Mouse (Mus musculus) midbrain, embryonic 16.5 days (tissue): ENCODE results near the gene Tex9. TPM values are rescaled to one million over a fixed set of nuclear protein-coding genes. Genes with fewer than 3 reads are reported as not detected.
A peak's percentile ranks its signal among the peaks of the same experiment; 100 is the strongest.

Experiments used
- ATAC-seq: fragments of 200-750 bp; cut with Nextera tagmentation; 2 replicates; pipeline ENCODE4 v1.8.0; 2017; ENCODE audit warnings: moderate TSS enrichment
- H3K27ac ChIP-seq: fragments of 300-500 bp; sonication (generic); 2 replicates; pipeline ENCODE4 v1.5.1; 2014; ENCODE audit warnings: mild to moderate bottlenecking, low read length, mixed read lengths
- H3K27me3 ChIP-seq: fragments of 300-500 bp; sonication (generic); 2 replicates; pipeline ENCODE4 v1.6.1; 2014; ENCODE audit warnings: low read depth, low read length, mixed read lengths; ENCODE audit not compliant: control insufficient read depth, insufficient read depth
- H3K36me3 ChIP-seq: fragments of 300-500 bp; sonication (generic); 2 replicates; pipeline ENCODE4 v1.6.1; 2014; ENCODE audit warnings: mild to moderate bottlenecking, low read length, moderate library complexity, mixed read lengths; ENCODE audit not compliant: control insufficient read depth, insufficient read depth
- H3K4me1 ChIP-seq: fragments of 300-500 bp; sonication (generic); 2 replicates; pipeline ENCODE4 v1.6.1; 2014; ENCODE audit warnings: mild to moderate bottlenecking, low read length, mixed read lengths; ENCODE audit not compliant: control insufficient read depth, insufficient read depth
- H3K4me2 ChIP-seq: fragments of 300-500 bp; sonication (generic); 2 replicates; pipeline ENCODE4 v1.6.1; 2014; ENCODE audit warnings: mild to moderate bottlenecking, low read length, mixed read lengths
- H3K4me3 ChIP-seq: fragments of 300-500 bp; sonication (generic); 2 replicates; pipeline ENCODE4 v1.5.1; 2014; ENCODE audit warnings: low read depth, mild to moderate bottlenecking, low read length, moderate library complexity, mixed read lengths
- H3K9ac ChIP-seq: fragments of 300-500 bp; sonication (generic); 2 replicates; pipeline ENCODE4 v1.6.1; 2014; ENCODE audit warnings: low read depth, low read length, mixed read lengths
- H3K9me3 ChIP-seq: fragments of 300-500 bp; sonication (generic); replicated peaks from 2 replicates; pipeline ENCODE4 v1.6.1; 2014; ENCODE audit warnings: mild to moderate bottlenecking, low read length, mixed read lengths; ENCODE audit not compliant: control insufficient read depth, poor library complexity, severe bottlenecking
- WGBS: fragments of 180-500 bp; shearing (Covaris S2); extraction: QIAGEN DNeasy Blood & Tissue Kit; methylation state at CpG from one replicate; pipeline ENCODE4 v1.1.7; 2014; 5-methylcytosine and 5-hydroxymethylcytosine counted together
- polyA plus RNA-seq: library from polyadenylated mRNA; unstranded; fragments of >200 nt; fragmentation: Nextera tagmentation; extraction: Ambion mirVana; gene quantifications from 2 replicates; pipeline ENCODE4 v1.2.1, GENCODE M21; 2015

The Tex9 gene
- 32.7 and 41.2 TPM in 2 replicates for polyA plus RNA-seq

- no peaks in the 10 kb centered on the region for H3K27me3 ChIP-seq
- H3K4me2 ChIP-seq: peak within 1 kb of the TSS; percentile 70
- no peaks in the 10 kb centered on the region for H3K9me3 ChIP-seq
- peak within 1 kb of the TSS; percentile 91 for H3K27ac ChIP-seq
- no peaks in the 10 kb centered on the region for H3K36me3 ChIP-seq
- ATAC-seq: peak; percentile 74
- WGBS: 3% methylated on average over 6 of the region's 6 CpGs
- H3K4me3 ChIP-seq: peak within 1 kb of the TSS; percentile 77
- H3K4me1 ChIP-seq: peaks cover 5% of the 10 kb centered on the region
- peak within 1 kb of the TSS; percentile 78 for H3K9ac ChIP-seq
Measured at GRCm38 (mm10) chr9:72492194-72492565, at the start of gene Tex9. Tex9 (minus strand) TSS chr9:72492212.

GRCm38 (mm10) chr9:72537086-72537485 lies 45.1 kb upstream of the Tex9 start:
- WGBS: 42% methylated on average over 1 of the region's 1 CpGs
- Histone ChIP-seq H3K27ac (no peak overlapping the region), H3K36me3 (no peaks in the 10 kb centered on the region), H3K27me3 (no peaks in the 10 kb centered on the region), H3K4me2 (no peak overlapping the region), H3K4me1 (peaks cover 4% of the 10 kb centered on the region; the same call in 1 of the 2 replicates), H3K9me3 (no peaks in the 10 kb centered on the region), H3K4me3 (no peak overlapping the region), H3K9ac (no peak overlapping the region)
- ATAC-seq: no peak

GRCm38 (mm10) chr9:72535394-72535793 lies 43.4 kb upstream of the Tex9 start:
- Histone ChIP-seq H3K9ac (no peak overlapping the region), H3K4me1 (peaks cover 12% of the 10 kb centered on the region), H3K27ac (no peak overlapping the region), H3K27me3 (no peaks in the 10 kb centered on the region), H3K9me3 (no peaks in the 10 kb centered on the region), H3K4me3 (no peak overlapping the region), H3K36me3 (no peaks in the 10 kb centered on the region), H3K4me2 (peak overlapping the region; percentile 36; the same call in 1 of the 2 replicates)
- no peak for ATAC-seq
- WGBS: 77% methylated on average over 3 of the region's 3 CpGs

- no peak overlapping the region for H3K27ac ChIP-seq
- no peak for ATAC-seq
- 85% methylated on average over 2 of the region's 2 CpGs for WGBS
- no peaks in the 10 kb centered on the region for H3K9me3 ChIP-seq
- peak overlapping the region; percentile 24 for H3K4me3 ChIP-seq
- no peaks in the 10 kb centered on the region for H3K36me3 ChIP-seq
- H3K27me3 ChIP-seq: no peaks in the 10 kb centered on the region
- peak overlapping the region; percentile 48; the same call in 1 of the 2 replicates for H3K4me2 ChIP-seq
- H3K4me1 ChIP-seq: peaks cover 16% of the 10 kb centered on the region
- H3K9ac ChIP-seq: no peak overlapping the region
Measured at GRCm38 (mm10) chr9:72534985-72535384, 43.0 kb upstream of the Tex9 start.

- Histone ChIP-seq H3K27me3 (no peaks in the 10 kb centered on the region), H3K9me3 (no peaks in the 10 kb centered on the region), H3K9ac (peak overlapping the region; percentile 96), H3K4me2 (peak overlapping the region; percentile 79), H3K4me3 (peak overlapping the region; percentile 94), H3K4me1 (peaks cover 18% of the 10 kb centered on the region), H3K36me3 (no peaks in the 10 kb centered on the region), H3K27ac (peak overlapping the region; percentile 100)
- WGBS: 0% methylated on average over 2 of the region's 2 CpGs
- ATAC-seq: peak; percentile 12
Measured at GRCm38 (mm10) chr9:72533089-72533415, 41.0 kb upstream of the Tex9 start.

GRCm38 (mm10) chr9:72532381-72533088 lies 40.5 kb upstream of the Tex9 start:
- H3K4me3 ChIP-seq: peak overlapping the region; percentile 94
- H3K9me3 ChIP-seq: no peaks in the 10 kb centered on the region
- H3K4me2 ChIP-seq: peak overlapping the region; percentile 79
- WGBS: under 1% methylated on average over 31 of the region's 55 CpGs
- peak overlapping the region; percentile 100 for H3K27ac ChIP-seq
- H3K4me1 ChIP-seq: peaks cover 18% of the 10 kb centered on the region
- peak; percentile 40 for ATAC-seq
- H3K36me3 ChIP-seq: no peaks in the 10 kb centered on the region
- no peaks in the 10 kb centered on the region for H3K27me3 ChIP-seq
- peak overlapping the region; percentile 96 for H3K9ac ChIP-seq

- H3K27ac ChIP-seq: peak within 1 kb of the TSS; percentile 100
- H3K4me3 ChIP-seq: peak within 1 kb of the TSS; percentile 94
- WGBS: 0% methylated on average over 25 of the region's 63 CpGs
- no peaks in the 10 kb centered on the region for H3K36me3 ChIP-seq
- H3K9ac ChIP-seq: peak within 1 kb of the TSS; percentile 96
- peak; percentile 92 for ATAC-seq
- H3K4me1 ChIP-seq: peaks cover 18% of the 10 kb centered on the region
- H3K27me3 ChIP-seq: no peaks in the 10 kb centered on the region
- H3K4me2 ChIP-seq: peak within 1 kb of the TSS; percentile 79
- H3K9me3 ChIP-seq: no peaks in the 10 kb centered on the region
Measured at GRCm38 (mm10) chr9:72531996-72532380, 40.0 kb upstream of the Tex9 start, which contains the start of gene Rfx7. Rfx7 (plus strand) TSS chr9:72532240.

GRCm38 (mm10) chr9:72531291-72531995 lies 39.4 kb upstream of the Tex9 start:
- ATAC-seq: peak; percentile 94
- H3K4me2 ChIP-seq: peak overlapping the region; percentile 79
- peaks cover 18% of the 10 kb centered on the region for H3K4me1 ChIP-seq
- H3K9me3 ChIP-seq: no peaks in the 10 kb centered on the region
- no peaks in the 10 kb centered on the region for H3K36me3 ChIP-seq
- no peaks in the 10 kb centered on the region for H3K27me3 ChIP-seq
- peak overlapping the region; percentile 100 for H3K27ac ChIP-seq
- peak overlapping the region; percentile 96 for H3K9ac ChIP-seq
- 1% methylated on average over 34 of the region's 35 CpGs for WGBS
- H3K4me3 ChIP-seq: peak overlapping the region; percentile 94

- WGBS: 29% methylated on average over 4 of the region's 4 CpGs
Measured at GRCm38 (mm10) chr9:72530824-72531223, 38.8 kb upstream of the Tex9 start.

More at GRCm38 (mm10) chr9:72530824-72531223, 38.8 kb upstream of the Tex9 start:
- Histone ChIP-seq H3K4me1 (peaks cover 18% of the 10 kb centered on the region), H3K4me3 (peak overlapping the region; percentile 94), H3K27ac (peak overlapping the region; percentile 100), H3K9me3 (no peaks in the 10 kb centered on the region), H3K27me3 (no peaks in the 10 kb centered on the region), H3K4me2 (peak overlapping the region; percentile 79), H3K36me3 (no peaks in the 10 kb centered on the region), H3K9ac (peak overlapping the region; percentile 96)
- ATAC-seq: peak; percentile 11
